Mouse (Mus musculus) liver, embryonic 14.5 days (tissue): ENCODE data around the gene Apobec1.
"Not testable (repeated sequence)": the region's sequence is repeated elsewhere in the genome, so short reads cannot be mapped to it uniquely, and the experiment has no call there.

Source experiments
- CTCF ChIP-seq: IDR thresholded peaks from 2 replicates; pipeline ENCODE4 v1.5.1; 2016; ENCODE audit warnings: antibody characterized with exemption, low read depth, control low read depth
- EP300 ChIP-seq: IDR thresholded peaks from 2 replicates; pipeline ENCODE4 v1.6.1; 2016; ENCODE audit warnings: antibody characterized with exemption, low read depth

GRCm38 (mm10) chr6:122575037-122575436, 27.2 kb downstream of the Apobec1 start:
- not testable (repeated sequence) for TF ChIP-seq CTCF, EP300
